Mouse (Mus musculus): ENCODE measurements around the gene Map3k14. TPM values are rescaled to one million over a fixed set of nuclear protein-coding genes. Genes with fewer than 3 reads are reported as not detected.
"Not testable (repeated sequence)": the region's sequence is repeated elsewhere in the genome, so short reads cannot be mapped to it uniquely, and the experiment has no call there.

Gene Map3k14
- polyA plus RNA-seq, 1 experiment from 2014 or later, result 0.64 TPM

- H3K27me3 ChIP-seq (ENCODE audit: control insufficient read depth, insufficient read depth, low read depth, low read length), result no peaks in the 10 kb centered on the region
- H3K27ac ChIP-seq (ENCODE audit: low read length), result no peak overlapping the region
- ATAC-seq (ENCODE audit: low read depth), result no peak
- no peak overlapping the region for H3K9ac ChIP-seq (ENCODE audit: low read depth, low read length)
- WGBS (ENCODE audit: insufficient replicate concordance), result 85% methylated on average over 19 of the region's 19 CpGs
- no peak overlapping the region for H3K4me2 ChIP-seq (ENCODE audit: low read depth, low read length)
- no peaks in the 10 kb centered on the region for H3K9me3 ChIP-seq (replicated peaks; ENCODE audit: control insufficient read depth, low read length)
- H3K36me3 ChIP-seq (ENCODE audit: control insufficient read depth, insufficient read depth), result no peaks in the 10 kb centered on the region; the same call in 1 of the 2 replicates
- no peaks in the 10 kb centered on the region for H3K4me1 ChIP-seq (ENCODE audit: control insufficient read depth, low read depth, low read length)
- H3K4me3 ChIP-seq (ENCODE audit: low read depth, low read length), result no peak overlapping the region
Observed at GRCm38 (mm10) chr11:103230626-103231025, 36.6 kb downstream of the Map3k14 start.

DNA sequence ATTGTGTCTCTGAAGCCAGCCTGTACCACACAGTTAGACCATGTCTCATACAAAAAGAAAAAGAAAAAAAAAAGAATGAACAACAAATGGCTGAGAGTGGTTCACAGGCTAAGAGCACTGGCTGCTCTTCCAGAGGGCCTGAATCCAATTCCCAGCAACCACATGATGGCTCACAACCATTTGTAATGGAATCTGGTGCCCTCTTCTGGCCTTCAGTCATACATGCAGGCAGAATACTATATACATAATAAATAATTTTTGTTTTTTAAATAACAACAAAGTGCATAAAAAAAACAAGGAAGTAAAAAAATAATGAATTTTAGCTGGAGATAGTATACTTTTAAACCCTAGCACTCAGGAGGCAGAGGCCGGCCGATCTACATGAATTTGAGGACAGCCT is 37.7 kb downstream of the Map3k14 start:
- WGBS (ENCODE audit: insufficient replicate concordance), result 77% methylated on average over 2 of the region's 2 CpGs
- H3K9me3 ChIP-seq (replicated peaks; ENCODE audit: control insufficient read depth, low read length), result no peaks in the 10 kb centered on the region
- no peak overlapping the region for H3K4me2 ChIP-seq (ENCODE audit: low read depth, low read length)
- no peak overlapping the region for H3K4me3 ChIP-seq (ENCODE audit: low read depth, low read length)
- H3K4me1 ChIP-seq (ENCODE audit: control insufficient read depth, low read depth, low read length), result no peaks in the 10 kb centered on the region
- no peak overlapping the region for H3K9ac ChIP-seq (ENCODE audit: low read depth, low read length)
- H3K36me3 ChIP-seq (ENCODE audit: control insufficient read depth, insufficient read depth), result no peaks in the 10 kb centered on the region; the same call in 1 of the 2 replicates
- H3K27me3 ChIP-seq (ENCODE audit: control insufficient read depth, insufficient read depth, low read depth, low read length), result no peaks in the 10 kb centered on the region
- ATAC-seq (ENCODE audit: low read depth), result no peak
- H3K27ac ChIP-seq (ENCODE audit: low read length), result no peak overlapping the region

- ATAC-seq (ENCODE audit: low read depth), result no peak
- Histone ChIP-seq H3K4me1 (ENCODE audit: control insufficient read depth, low read depth, low read length) (no peaks in the 10 kb centered on the region), H3K36me3 (ENCODE audit: control insufficient read depth, insufficient read depth) (no peaks in the 10 kb centered on the region), H3K9me3 (replicated peaks; ENCODE audit: control insufficient read depth, low read length) (no peaks in the 10 kb centered on the region), H3K4me3 (ENCODE audit: low read depth, low read length) (no peak overlapping the region), H3K9ac (ENCODE audit: low read depth, low read length) (no peak overlapping the region), H3K27ac (ENCODE audit: low read length) (no peak overlapping the region), H3K27me3 (ENCODE audit: control insufficient read depth, insufficient read depth, low read depth, low read length) (no peaks in the 10 kb centered on the region), H3K4me2 (ENCODE audit: low read depth, low read length) (no peak overlapping the region)
- 76% methylated on average over 18 of the region's 18 CpGs for WGBS (ENCODE audit: insufficient replicate concordance)
Observed at GRCm38 (mm10) chr11:103223951-103224456, 43.3 kb downstream of the Map3k14 start.

GRCm38 (mm10) chr11:103223444-103223843 is 43.8 kb downstream of the Map3k14 start:
- no peak overlapping the region for H3K4me3 ChIP-seq (ENCODE audit: low read depth, low read length)
- H3K4me2 ChIP-seq (ENCODE audit: low read depth, low read length), result no peak overlapping the region
- H3K4me1 ChIP-seq (ENCODE audit: control insufficient read depth, low read depth, low read length), result peaks cover under 1% of the 10 kb centered on the region; the same call in 1 of the 2 replicates
- no peaks in the 10 kb centered on the region for H3K27me3 ChIP-seq (ENCODE audit: control insufficient read depth, insufficient read depth, low read depth, low read length)
- H3K9me3 ChIP-seq (replicated peaks; ENCODE audit: control insufficient read depth, low read length), result no peaks in the 10 kb centered on the region
- H3K27ac ChIP-seq (ENCODE audit: low read length), result no peak overlapping the region
- H3K9ac ChIP-seq (ENCODE audit: low read depth, low read length), result no peak overlapping the region
- H3K36me3 ChIP-seq (ENCODE audit: control insufficient read depth, insufficient read depth), result no peaks in the 10 kb centered on the region
- WGBS (ENCODE audit: insufficient replicate concordance), result 58% methylated on average over 10 of the region's 10 CpGs
- ATAC-seq (ENCODE audit: low read depth), result no peak

- H3K9ac ChIP-seq (ENCODE audit: low read depth, low read length); H3K27me3 ChIP-seq (ENCODE audit: control insufficient read depth, insufficient read depth, low read depth, low read length); H3K4me1 ChIP-seq (ENCODE audit: control insufficient read depth, low read depth, low read length); H3K9me3 ChIP-seq (replicated peaks; ENCODE audit: control insufficient read depth, low read length); H3K4me2 ChIP-seq (ENCODE audit: low read depth, low read length); ATAC-seq (ENCODE audit: low read depth); H3K36me3 ChIP-seq (ENCODE audit: control insufficient read depth, insufficient read depth); H3K4me3 ChIP-seq (ENCODE audit: low read depth, low read length); H3K27ac ChIP-seq (ENCODE audit: low read length): not testable (repeated sequence)
- 43% methylated on average over 4 of the region's 4 CpGs for WGBS (ENCODE audit: insufficient replicate concordance)
Observed at GRCm38 (mm10) chr11:103222718-103223117, 44.6 kb downstream of the Map3k14 start.

GRCm38 (mm10) chr11:103221437-103221836 is 45.8 kb downstream of the Map3k14 start:
- Histone ChIP-seq H3K27me3 (ENCODE audit: control insufficient read depth, insufficient read depth, low read depth, low read length) (no peaks in the 10 kb centered on the region), H3K9me3 (replicated peaks; ENCODE audit: control insufficient read depth, low read length) (no peaks in the 10 kb centered on the region), H3K36me3 (ENCODE audit: control insufficient read depth, insufficient read depth) (no peaks in the 10 kb centered on the region), H3K4me2 (ENCODE audit: low read depth, low read length) (no peak overlapping the region), H3K4me3 (ENCODE audit: low read depth, low read length) (no peak overlapping the region), H3K4me1 (ENCODE audit: control insufficient read depth, low read depth, low read length) (peaks cover 3% of the 10 kb centered on the region; the same call in 1 of the 2 replicates), H3K27ac (ENCODE audit: low read length) (no peak overlapping the region), H3K9ac (ENCODE audit: low read depth, low read length) (no peak overlapping the region)
- WGBS (ENCODE audit: insufficient replicate concordance), result 75% methylated on average over 6 of the region's 6 CpGs
- no peak for ATAC-seq (ENCODE audit: low read depth)

DNA sequence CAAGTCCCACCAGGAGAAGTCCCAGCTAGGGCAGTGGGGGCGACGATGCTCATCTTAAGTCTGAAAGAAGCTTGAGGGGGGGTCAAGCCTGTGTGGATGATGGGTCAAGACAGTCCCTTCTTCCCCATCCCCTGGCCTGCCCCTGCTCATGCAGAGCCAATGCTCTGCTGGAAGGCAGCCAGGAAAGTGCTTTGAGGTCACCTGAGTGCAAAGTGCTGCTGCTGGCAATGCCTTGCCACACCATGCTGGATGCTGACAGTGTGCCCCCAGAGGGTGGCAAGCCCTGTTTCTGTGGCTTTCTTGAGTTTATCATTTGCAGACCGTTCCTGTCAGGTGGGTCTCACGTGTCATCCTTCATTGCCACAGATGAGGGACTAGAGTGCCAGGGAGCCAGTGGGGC is 47.3 kb downstream of the Map3k14 start:
- no peak overlapping the region for H3K4me3 ChIP-seq (ENCODE audit: low read depth, low read length)
- H3K9ac ChIP-seq (ENCODE audit: low read depth, low read length), result no peak overlapping the region
- 64% methylated on average over 4 of the region's 4 CpGs for WGBS (ENCODE audit: insufficient replicate concordance)
- no peak overlapping the region for H3K27ac ChIP-seq (ENCODE audit: low read length)
- no peaks in the 10 kb centered on the region for H3K36me3 ChIP-seq (ENCODE audit: control insufficient read depth, insufficient read depth)
- no peak overlapping the region for H3K4me2 ChIP-seq (ENCODE audit: low read depth, low read length)
- H3K27me3 ChIP-seq (ENCODE audit: control insufficient read depth, insufficient read depth, low read depth, low read length), result no peaks in the 10 kb centered on the region
- no peaks in the 10 kb centered on the region for H3K9me3 ChIP-seq (replicated peaks; ENCODE audit: control insufficient read depth, low read length)
- ATAC-seq (ENCODE audit: low read depth), result no peak
- H3K4me1 ChIP-seq (ENCODE audit: control insufficient read depth, low read depth, low read length), result peaks cover 3% of the 10 kb centered on the region; the same call in 1 of the 2 replicates

DNA sequence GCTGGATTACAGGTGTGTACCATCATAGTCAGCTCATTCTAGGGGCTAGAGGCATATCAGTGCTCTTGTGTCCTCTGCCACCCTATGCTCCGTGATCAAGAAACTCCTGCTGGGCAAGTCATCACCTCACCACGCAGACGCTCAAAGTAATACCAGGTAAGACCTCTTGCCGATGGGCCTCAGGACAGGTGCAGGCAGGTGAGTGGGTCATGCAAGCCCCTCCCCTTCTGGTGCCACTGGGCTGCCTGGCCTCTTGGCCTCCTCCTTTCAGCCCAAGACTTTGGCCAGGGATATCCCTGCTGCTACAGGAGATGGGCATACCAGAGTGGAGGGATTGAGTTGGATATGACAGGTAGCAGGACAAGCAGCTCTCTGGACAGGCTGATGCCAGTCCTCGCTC is 48.0 kb downstream of the Map3k14 start:
- Histone ChIP-seq H3K27ac (ENCODE audit: low read length) (no peak overlapping the region), H3K4me2 (ENCODE audit: low read depth, low read length) (no peak overlapping the region), H3K4me3 (ENCODE audit: low read depth, low read length) (no peak overlapping the region), H3K9me3 (replicated peaks; ENCODE audit: control insufficient read depth, low read length) (no peaks in the 10 kb centered on the region), H3K9ac (ENCODE audit: low read depth, low read length) (no peak overlapping the region), H3K4me1 (ENCODE audit: control insufficient read depth, low read depth, low read length) (peaks cover 3% of the 10 kb centered on the region; the same call in 1 of the 2 replicates), H3K27me3 (ENCODE audit: control insufficient read depth, insufficient read depth, low read depth, low read length) (no peaks in the 10 kb centered on the region), H3K36me3 (ENCODE audit: control insufficient read depth, insufficient read depth) (no peaks in the 10 kb centered on the region)
- no peak for ATAC-seq (ENCODE audit: low read depth)
- 76% methylated on average over 5 of the region's 5 CpGs for WGBS (ENCODE audit: insufficient replicate concordance)

DNA sequence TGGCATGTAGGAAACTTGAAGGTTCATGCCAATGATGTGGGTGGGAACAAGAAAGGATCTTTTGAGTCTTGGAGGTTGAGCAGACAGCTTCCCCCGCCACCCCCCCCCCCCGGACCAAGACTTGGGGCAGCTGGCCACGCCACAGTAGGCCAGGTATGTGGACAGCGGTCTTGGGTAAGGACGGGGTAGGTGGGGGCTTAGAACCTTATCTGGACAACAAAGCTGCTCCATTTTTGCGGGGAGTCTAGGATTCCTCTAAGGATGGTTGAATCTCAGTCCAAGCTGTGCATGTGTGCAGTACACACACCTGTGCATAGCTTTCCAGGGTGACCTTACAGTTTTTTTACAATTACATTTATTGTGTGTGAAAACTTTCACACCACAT is 48.8 kb downstream of the Map3k14 start:
- H3K4me1 ChIP-seq (ENCODE audit: control insufficient read depth, low read depth, low read length), result peaks cover 3% of the 10 kb centered on the region; the same call in 1 of the 2 replicates
- no peaks in the 10 kb centered on the region for H3K36me3 ChIP-seq (ENCODE audit: control insufficient read depth, insufficient read depth)
- peak overlapping the region; percentile 44; the same call in 1 of the 2 replicates for H3K9ac ChIP-seq (ENCODE audit: low read depth, low read length)
- ATAC-seq (ENCODE audit: low read depth), result no peak
- H3K4me3 ChIP-seq (ENCODE audit: low read depth, low read length), result peak overlapping the region; percentile 58
- WGBS (ENCODE audit: insufficient replicate concordance), result 26% methylated on average over 6 of the region's 6 CpGs
- H3K9me3 ChIP-seq (replicated peaks; ENCODE audit: control insufficient read depth, low read length), result peaks cover 2% of the 10 kb centered on the region; the same call in 1 of the 2 replicates
- H3K27me3 ChIP-seq (ENCODE audit: control insufficient read depth, insufficient read depth, low read depth, low read length), result no peaks in the 10 kb centered on the region
- no peak overlapping the region for H3K27ac ChIP-seq (ENCODE audit: low read length)
- peak overlapping the region; percentile 76 for H3K4me2 ChIP-seq (ENCODE audit: low read depth, low read length)
